Mouse (Mus musculus) MEL (cell line): Measurements from ENCODE around the gene Ddb2. TPM values are rescaled to one million over a fixed set of nuclear protein-coding genes. Genes with fewer than 3 reads are reported as not detected.

Source experiments
- DNase-seq: peaks from one replicate; pipeline ENCODE4 v3.0.0; 2011; ENCODE audit warnings: low read depth, low spot score
- H3K27ac ChIP-seq: 2 replicates; pipeline ENCODE4 v1.5.1; 2012; ENCODE audit warnings: low read depth, mild to moderate bottlenecking, control low read depth, low read length, moderate library complexity; ENCODE audit not compliant: control insufficient read depth
- H3K27me3 ChIP-seq, 2 experiments: fragments of 150-350 bp in 1 of 2; sonication (generic) in 1 of 2; 2 replicates each; pipeline ENCODE4 v1.6.1; 2012; ENCODE audit warnings: low read length in 2 of 2, mild to moderate bottlenecking in 2 of 2, improper control_type of control experiment in 1 of 2, moderate library complexity in 1 of 2; ENCODE audit not compliant: insufficient read depth in 2 of 2, control insufficient read depth in 1 of 2
- H3K36me3 ChIP-seq, 2 experiments: 2 replicates each; pipeline ENCODE4 v1.6.1; 2012 to 2014; ENCODE audit warnings: low read length in 2 of 2, improper control_type of control experiment in 1 of 2, inconsistent platforms in 1 of 2, mild to moderate bottlenecking in 1 of 2; ENCODE audit not compliant: insufficient read depth in 2 of 2, control insufficient read depth in 1 of 2
- H3K4me1 ChIP-seq, 2 experiments: fragments of 150-350 bp in 1 of 2; sonication (generic) in 1 of 2; 2 replicates each; pipeline ENCODE4 v1.6.1; 2012; ENCODE audit warnings: low read length in 2 of 2, improper control_type of control experiment in 1 of 2, mild to moderate bottlenecking in 1 of 2; ENCODE audit not compliant: insufficient read depth in 2 of 2, control insufficient read depth in 1 of 2
- H3K4me3 ChIP-seq, 2 experiments: fragments of 150-350 bp in 1 of 2; sonication (generic) in 1 of 2; 2 replicates each; pipeline ENCODE4 v1.5.1; 2012; ENCODE audit warnings: low read depth in 2 of 2, low read length in 2 of 2, mild to moderate bottlenecking in 2 of 2, moderate library complexity in 2 of 2, control low read depth in 1 of 2, improper control_type of control experiment in 1 of 2; ENCODE audit not compliant: control insufficient read depth in 1 of 2, insufficient read depth in 1 of 2
- H3K79me2 ChIP-seq: 2 replicates; pipeline ENCODE4 v1.6.1; 2012; ENCODE audit warnings: mild to moderate bottlenecking, low read length, moderate library complexity; ENCODE audit not compliant: control insufficient read depth, poor library complexity, insufficient read depth
- H3K9ac ChIP-seq: 2 replicates; pipeline ENCODE4 v1.6.1; 2012; ENCODE audit warnings: low read depth, mild to moderate bottlenecking, control low read depth, low read length, moderate library complexity; ENCODE audit not compliant: control insufficient read depth, poor library complexity, severe bottlenecking
- H3K9me3 ChIP-seq: fragments of 150-350 bp; sonication (generic); replicated peaks from 2 replicates; pipeline ENCODE4 v1.6.1; 2012; ENCODE audit warnings: mild to moderate bottlenecking, low read length, improper control_type of control experiment, moderate library complexity; ENCODE audit not compliant: insufficient read depth
- BHLHE40 ChIP-seq: IDR thresholded peaks from 2 replicates; pipeline ENCODE4 v1.6.1; 2012; ENCODE audit warnings: low read depth, mild to moderate bottlenecking, inconsistent platforms, low read length, improper control_type of control experiment, borderline replicate concordance
- CTCF ChIP-seq, 3 experiments: IDR thresholded peaks in 2 of 3; conservative IDR thresholded peaks in 1 of 3; 2 replicates each; pipeline ENCODE4 v1.5.1; 2011 to 2012; ENCODE audit warnings: low read length in 3 of 3, low read depth in 2 of 3, mild to moderate bottlenecking in 2 of 3, improper control_type of control experiment in 1 of 3, inconsistent platforms in 1 of 3, mixed read lengths in 1 of 3, moderate library complexity in 1 of 3; ENCODE audit not compliant: control insufficient read depth in 1 of 3, insufficient read depth in 1 of 3, poor library complexity in 1 of 3, severe bottlenecking in 1 of 3
- ETS1 ChIP-seq: IDR thresholded peaks from 2 replicates; pipeline ENCODE4 v1.6.1; 2012; ENCODE audit warnings: low read depth, mild to moderate bottlenecking, inconsistent platforms, low read length, improper control_type of control experiment, moderate library complexity
- GATA1 ChIP-seq: IDR thresholded peaks from 2 replicates; pipeline ENCODE4 v1.6.1; 2011; ENCODE audit warnings: low read depth, low read length, improper control_type of control experiment
- MAX ChIP-seq: IDR thresholded peaks from 2 replicates; pipeline ENCODE4 v1.6.1; 2011; ENCODE audit warnings: low read length, improper control_type of control experiment
- MEF2A ChIP-seq: IDR thresholded peaks from 2 replicates; pipeline ENCODE4 v1.6.1; 2014; ENCODE audit warnings: low read depth, mild to moderate bottlenecking, inconsistent platforms, low read length, improper control_type of control experiment; ENCODE audit not compliant: poor library complexity, insufficient replicate concordance, severe bottlenecking; ENCODE audit errors: extremely low read depth
- MXI1 ChIP-seq: IDR thresholded peaks from 2 replicates; pipeline ENCODE4 v1.6.1; 2011; ENCODE audit warnings: mild to moderate bottlenecking, low read depth, low read length, improper control_type of control experiment
- NELFE ChIP-seq: IDR thresholded peaks from 2 replicates; pipeline ENCODE4 v1.6.1; 2011; ENCODE audit warnings: low read depth, low read length, improper control_type of control experiment
- NRF1 ChIP-seq: IDR thresholded peaks from 2 replicates; pipeline ENCODE4 v1.6.1; 2014; ENCODE audit warnings: low read depth, mild to moderate bottlenecking, inconsistent platforms, low read length, improper control_type of control experiment, moderate library complexity; ENCODE audit not compliant: poor library complexity, insufficient read depth, severe bottlenecking
- POLR2AphosphoS5 ChIP-seq: IDR thresholded peaks from 2 replicates; pipeline ENCODE4 v1.6.1; 2012; ENCODE audit warnings: low read depth, borderline replicate concordance, mild to moderate bottlenecking, inconsistent platforms, low read length, moderate library complexity, mixed read lengths
- RAD21 ChIP-seq: IDR thresholded peaks from 2 replicates; pipeline ENCODE4 v1.6.1; 2011; ENCODE audit warnings: mild to moderate bottlenecking, low read depth, low read length, improper control_type of control experiment
- SMC3 ChIP-seq: IDR thresholded peaks from 2 replicates; pipeline ENCODE4 v1.6.1; 2011; ENCODE audit warnings: low read depth, low read length, improper control_type of control experiment
- TBP ChIP-seq: IDR thresholded peaks from 2 replicates; pipeline ENCODE4 v1.8.0; 2011; ENCODE audit warnings: low read depth, low read length, improper control_type of control experiment
- ZC3H11A ChIP-seq: IDR thresholded peaks from 2 replicates; pipeline ENCODE4 v1.6.1; 2012; ENCODE audit warnings: low read depth, mild to moderate bottlenecking, inconsistent platforms, low read length, improper control_type of control experiment
- ZNF384 ChIP-seq: IDR thresholded peaks from 2 replicates; pipeline ENCODE4 v1.6.1; 2012; ENCODE audit warnings: low read depth, mild to moderate bottlenecking, inconsistent platforms, low read length, improper control_type of control experiment
- polyA plus RNA-seq, 2 experiments: library from polyadenylated mRNA; stranded (reverse) in 1 of 2; unstranded in 1 of 2; fragments of >175 nt in 1 of 2; fragments of >200 nt in 1 of 2; gene quantifications; 2 replicates each; pipeline versions ENCODE4 v1.2.1 to v1.2.4; 2012; ENCODE audit warnings: low replicate concordance in 2 of 2, low read depth in 1 of 2; ENCODE audit not compliant: insufficient read length in 2 of 2, insufficient read depth in 1 of 2, missing spikeins in 1 of 2
- total RNA-seq: library from RNA; depleted of rRNA; stranded (reverse); fragments of 300-350 nt; gene quantifications from 2 replicates; pipeline ENCODE4 v1.2.3, GENCODE M21; 2012

Gene Ddb2
- total and polyA plus RNA-seq, 3 experiments = 8.4 to 12.6 TPM; not detected in 1

GRCm38 (mm10) chr2:91236601-91237510 lies at the start of gene Ddb2 (continued):
- TF ChIP-seq MAX (peak; percentile 49), POLR2AphosphoS5 (no peak), NRF1 (no peak), NELFE (peak; percentile 59), GATA1 (no peak)

DNA sequence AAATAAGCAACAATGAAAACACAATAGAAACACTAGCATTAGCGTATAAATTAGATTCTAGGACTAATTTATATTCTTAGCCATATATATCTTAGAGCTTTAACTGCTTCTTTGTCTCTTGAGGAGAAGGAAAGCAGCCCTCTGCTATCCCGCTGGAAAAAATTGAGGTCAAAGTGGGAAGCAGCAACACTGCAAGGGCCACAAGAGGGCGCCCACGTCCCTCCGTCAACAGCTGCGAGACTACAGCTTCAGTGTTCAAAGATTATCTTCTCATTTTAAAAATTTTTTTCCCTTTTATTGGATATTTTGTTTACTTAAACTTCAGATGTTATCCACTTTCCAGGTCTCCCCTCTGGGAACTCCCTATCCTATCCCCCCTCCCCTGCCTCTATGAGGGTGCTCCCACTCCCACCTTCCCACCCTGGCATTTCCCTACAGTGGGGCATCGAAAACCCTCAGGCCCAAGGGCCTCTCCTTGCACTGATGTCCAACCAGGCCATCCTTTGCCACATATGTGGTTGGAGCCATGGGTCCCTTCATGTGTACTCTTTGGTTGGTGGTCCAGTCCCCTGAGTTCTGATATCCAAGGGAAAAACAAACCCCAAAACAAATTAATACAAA lies 49.2 kb upstream of the Ddb2 start:
- no peak for TF ChIP-seq MAX
- TF ChIP-seq TBP = peak; percentile 45; the same call in 1 of the 2 replicates
- peak; percentile 99 for TF ChIP-seq RAD21
- TF ChIP-seq NRF1 = no peak
- peak; percentile 84 to 96 (median 86) for TF ChIP-seq CTCF (IDR thresholded peaks at IDR 0.05 in 2 of 3, conservative IDR thresholded peaks at IDR 0.05 in 1 of 3; ENCODE audit: control insufficient read depth in 1 of 3, insufficient read depth in 1 of 3, low read depth in 2 of 3, low read length in 3 of 3, poor library complexity in 1 of 3, severe bottlenecking in 1 of 3)
- no peak for TF ChIP-seq MEF2A
- TF ChIP-seq ZNF384 = peak; percentile 31; the same call in 1 of the 2 replicates
- no peak for TF ChIP-seq BHLHE40
- no peak for TF ChIP-seq ETS1
- peak; percentile 96 for TF ChIP-seq ZC3H11A
- TF ChIP-seq SMC3 = peak; percentile 98
- no peak for TF ChIP-seq MXI1
- Histone ChIP-seq H3K4me1 (no peaks in the 10 kb centered on the region), H3K36me3 (peaks cover 0 to 2% of the 10 kb centered on the region in 2 experiments; a peak in 1 of 4 replicates), H3K4me3 (no peak overlapping the region), H3K27me3 (no peaks in the 10 kb centered on the region), H3K9ac (no peak overlapping the region), H3K27ac (no peak overlapping the region), H3K9me3 (no peaks in the 10 kb centered on the region), H3K79me2 (no peaks in the 10 kb centered on the region)
- DNase-seq = peak; percentile 79
